Mouse (Mus musculus) cerebellum, postnatal 25 days (tissue): Measurements from ENCODE around the gene Plscr2.
A peak's percentile ranks its signal among the peaks of the same experiment; 100 is the strongest.

Experiments used
- DNase-seq, 2 experiments: peaks; one replicate each; pipeline ENCODE4 v3.0.0; 2021; ENCODE audit warnings: mixed read lengths in 2 of 2

The Plscr2 gene

GRCm38 (mm10) chr9:92275486-92276207, at the start of gene Plscr2:
Plscr2 (plus strand) TSS chr9:92275602.
- no peak for DNase-seq

GRCm38 (mm10) chr9:92226127-92226655, 49.2 kb upstream of the Plscr2 start:
- DNase-seq: no peak

DNA sequence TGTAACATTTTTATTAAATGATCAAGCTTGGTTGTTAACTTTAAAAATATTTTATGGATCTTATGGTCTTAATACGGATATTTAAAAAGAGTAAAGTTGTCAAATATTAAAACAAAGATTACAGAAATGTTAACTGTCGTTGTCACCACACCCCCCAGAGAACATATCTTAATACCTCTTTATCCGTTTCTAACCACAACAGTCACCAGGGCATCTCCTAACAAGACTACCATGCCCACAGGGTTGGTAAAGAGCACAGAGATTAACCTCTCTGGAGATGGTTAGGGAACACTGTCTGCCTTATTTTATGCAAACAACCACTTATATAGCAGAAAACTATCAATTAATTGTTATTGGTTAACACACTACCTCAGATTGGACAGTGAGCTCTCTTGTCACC, 48.6 kb upstream of the Plscr2 start:
- DNase-seq: no peak

GRCm38 (mm10) chr9:92228867-92229832, 46.3 kb upstream of the Plscr2 start:
- no peak for DNase-seq

DNA sequence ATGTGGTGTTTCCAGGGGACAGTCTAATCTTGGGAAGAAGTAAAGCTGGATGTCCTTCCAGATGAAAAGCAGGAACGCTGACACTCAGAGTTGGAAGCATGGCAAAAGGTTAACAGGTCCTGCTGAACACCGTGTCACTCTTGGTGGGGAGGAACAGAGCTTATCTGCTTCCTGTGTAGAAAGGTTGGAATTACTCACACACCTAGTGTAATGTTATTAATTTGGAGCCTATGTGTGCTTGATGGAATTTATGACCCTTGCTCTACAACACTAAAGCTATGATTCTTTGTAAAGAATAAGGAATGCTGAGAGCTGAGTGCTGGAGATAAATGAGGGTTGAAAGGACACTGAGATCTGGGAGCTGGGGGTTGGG, 45.6 kb upstream of the Plscr2 start:
- DNase-seq: no peak

- no peak for DNase-seq
Observed at GRCm38 (mm10) chr9:92234901-92235458, 40.4 kb upstream of the Plscr2 start.

DNA sequence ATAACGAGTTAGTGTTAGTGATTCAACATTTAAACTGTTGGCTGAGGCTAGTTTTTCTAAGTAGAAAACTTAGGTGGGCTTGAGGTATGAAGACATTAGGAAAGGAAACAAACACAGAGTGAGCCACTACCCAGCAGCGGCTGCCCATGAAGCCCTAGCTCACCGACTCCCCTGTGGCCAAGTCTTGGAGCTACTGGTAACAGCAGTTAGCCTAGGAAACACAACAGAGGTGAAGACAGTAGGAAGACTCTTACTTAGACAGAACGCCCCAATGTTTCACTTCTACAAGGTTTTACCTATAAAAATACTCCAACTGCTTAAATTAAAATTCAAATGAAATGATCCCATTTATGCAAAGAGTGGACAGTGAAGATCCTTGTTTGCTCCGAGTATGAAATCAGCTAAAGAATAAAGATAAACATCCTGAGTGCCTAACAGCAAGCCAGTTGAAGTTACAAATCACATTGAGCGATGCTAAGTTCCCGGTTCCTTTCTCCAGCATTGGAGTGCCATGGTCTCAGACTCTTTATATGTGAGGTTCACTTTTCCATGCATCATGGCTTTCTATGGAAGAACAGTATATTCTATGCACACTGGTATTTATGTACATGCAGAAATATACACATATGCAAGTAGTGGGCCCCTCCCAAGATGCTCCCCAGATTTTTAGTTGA, 26.5 kb upstream of the Plscr2 start:
- no peak for DNase-seq

- no peak for DNase-seq
Observed at GRCm38 (mm10) chr9:92249447-92249852, 26.0 kb upstream of the Plscr2 start, which contains the start of gene Plscr1. Plscr1 (plus strand) TSS chr9:92249750.

DNA sequence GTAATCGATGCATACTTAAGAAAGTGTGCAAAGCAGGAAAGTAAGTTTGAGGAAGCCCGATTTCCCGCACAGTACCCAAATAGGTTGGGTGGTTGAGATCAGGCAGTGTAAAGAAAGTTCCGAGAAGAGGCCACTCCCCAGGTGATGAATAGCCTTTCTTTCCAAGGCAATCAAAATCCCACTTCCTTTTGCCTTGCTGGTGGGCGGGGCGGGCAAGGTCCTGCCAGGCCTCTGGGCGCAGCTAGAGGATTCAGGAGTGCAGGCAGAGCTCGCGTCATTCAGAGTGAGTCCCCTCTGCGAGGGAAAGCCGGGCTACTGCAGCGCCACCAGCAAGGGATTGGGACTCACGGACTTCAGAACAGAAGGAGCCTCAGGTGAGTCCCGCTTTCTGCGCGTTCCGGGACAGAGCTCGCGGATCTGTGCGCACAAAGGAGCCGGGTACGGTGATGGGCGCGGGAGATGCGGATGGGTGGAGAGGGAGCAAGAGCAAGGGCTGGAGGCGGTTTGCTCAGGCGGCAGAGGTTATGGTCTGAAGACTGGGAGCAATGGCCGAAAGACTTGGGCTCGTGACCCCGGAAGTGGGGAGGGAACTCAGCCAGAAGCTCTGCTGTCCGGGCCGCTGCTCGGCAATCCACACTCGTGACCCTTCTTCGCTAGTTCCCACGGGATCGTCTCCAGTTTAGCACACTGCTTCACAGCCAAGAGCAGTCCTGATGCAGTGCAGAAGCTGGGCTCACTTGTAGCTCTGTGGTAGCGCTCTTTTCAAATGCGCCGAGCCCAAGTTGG, 25.2 kb upstream of the Plscr2 start:
- DNase-seq: peak; percentile 52 to 60

DNA sequence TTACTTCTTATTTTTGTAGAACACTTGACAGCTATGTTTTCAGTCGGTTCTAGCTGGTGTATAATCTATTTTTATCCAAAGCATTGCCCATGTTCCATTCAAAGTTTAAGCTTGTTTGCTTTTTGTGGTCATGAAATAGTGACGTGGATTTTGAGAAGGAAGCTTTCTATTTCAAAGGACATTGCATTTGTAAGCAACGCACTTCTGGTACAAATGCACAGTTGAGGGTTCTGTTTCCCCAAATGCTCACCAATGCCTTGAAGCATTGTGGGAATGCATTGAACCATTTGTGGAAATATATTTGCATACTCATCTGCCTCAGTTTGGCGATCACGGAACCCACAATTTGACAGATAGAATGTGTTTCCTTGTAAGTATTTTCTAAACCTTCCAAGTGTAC, 22.7 kb upstream of the Plscr2 start:
- no peak for DNase-seq

- DNase-seq: no peak
Observed at GRCm38 (mm10) chr9:92253585-92254321, 21.6 kb upstream of the Plscr2 start.

- no peak for DNase-seq
Observed at GRCm38 (mm10) chr9:92260481-92261159, 14.8 kb upstream of the Plscr2 start.

- no peak for DNase-seq
Observed at GRCm38 (mm10) chr9:92265719-92266118, 9.7 kb upstream of the Plscr2 start.

GRCm38 (mm10) chr9:92266558-92267171, 8.7 kb upstream of the Plscr2 start:
- no peak for DNase-seq

- DNase-seq: no peak
Observed at GRCm38 (mm10) chr9:92267732-92268131, 7.7 kb upstream of the Plscr2 start.

DNA sequence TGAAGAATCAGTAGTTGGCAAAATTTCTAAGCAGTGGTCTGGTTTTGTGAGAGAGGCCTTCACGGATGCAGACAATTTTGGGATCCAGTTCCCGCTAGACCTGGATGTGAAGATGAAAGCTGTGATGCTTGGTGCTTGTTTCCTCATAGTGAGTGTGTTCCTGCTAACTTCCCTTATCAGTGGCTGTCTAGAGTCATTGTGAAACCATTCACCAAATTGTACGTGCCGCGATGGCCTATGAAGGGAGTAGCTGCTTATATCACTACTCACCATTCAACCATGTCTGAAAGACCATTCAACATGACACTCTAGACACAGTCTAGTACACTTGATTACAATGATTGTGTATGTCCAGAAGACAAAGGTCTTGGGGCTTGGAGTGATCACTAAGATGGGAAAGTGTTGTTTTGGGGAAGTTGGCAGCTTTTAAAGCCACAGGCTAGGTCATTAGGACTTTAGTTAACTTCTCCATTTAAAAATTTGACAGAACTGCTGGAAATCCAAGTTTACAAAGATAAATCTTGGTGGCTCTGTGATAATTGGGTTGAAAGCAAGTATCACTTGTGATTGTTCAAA, 5.5 kb upstream of the Plscr2 start:
- DNase-seq: no peak

- DNase-seq: peak; percentile 49 to 67
Observed at GRCm38 (mm10) chr9:92270927-92271326, 4.5 kb upstream of the Plscr2 start.

- no peak for DNase-seq
Observed at GRCm38 (mm10) chr9:92272650-92273049, 2.8 kb upstream of the Plscr2 start.

- no peak for DNase-seq
Observed at GRCm38 (mm10) chr9:92273271-92273670, 2.1 kb upstream of the Plscr2 start.
